Mouse (Mus musculus): ENCODE data around the gene Gm1527. TPM values are rescaled to one million over a fixed set of nuclear protein-coding genes. Genes with fewer than 3 reads are reported as not detected.
"Not testable (repeated sequence)": the region's sequence is repeated elsewhere in the genome, so short reads cannot be mapped to it uniquely, and the experiment has no call there.

The Gm1527 gene
- polyA plus RNA-seq (2012; fragmentation: generic; extraction: Trizol) = not detected
- long read RNA-seq, experiment 1 = 0 reads
- long read RNA-seq, experiment 2 = 0 reads

DNA sequence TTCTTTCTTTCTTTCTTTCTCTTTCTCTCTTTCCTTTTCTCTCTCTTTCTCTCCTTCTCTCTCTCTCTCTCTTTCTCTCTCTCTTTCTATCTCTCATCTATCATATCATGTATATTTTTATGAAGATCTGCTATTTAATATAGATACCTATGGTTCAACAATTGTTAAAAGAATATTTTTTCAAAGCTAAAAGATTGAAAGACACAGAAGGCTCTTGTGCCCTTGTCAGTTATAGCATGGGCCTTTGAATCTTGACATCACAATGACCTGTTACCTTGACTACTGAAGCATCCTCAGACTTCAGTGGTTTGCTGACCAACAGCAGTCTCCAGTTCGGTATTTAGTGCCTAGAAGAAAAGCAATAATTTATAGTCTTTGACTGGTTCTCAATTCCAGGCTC is at the start of gene Gm1527:
Gene Gm1527 (plus strand): TSS at position 301 of the 400 bp plus-strand sequence.
- H3K4me3 ChIP-seq (ENCODE audit: insufficient read depth, poor library complexity, severe bottlenecking) = no peak within 1 kb of the TSS
- H3K79me2 ChIP-seq (ENCODE audit: control insufficient read depth, insufficient read depth) = no peaks in the 10 kb centered on the region
- TF ChIP-seq MAX (IDR thresholded peaks at IDR 0.05) (no peak), MYOD1 (IDR thresholded peaks at IDR 0.05; ENCODE audit: control insufficient read depth, insufficient read length, low read depth) (no peak), USF1 (IDR thresholded peaks at IDR 0.05; ENCODE audit: low read depth) (no peak), CEBPB (IDR thresholded peaks at IDR 0.05; ENCODE audit: low read depth) (no peak), FOSL1 (IDR thresholded peaks at IDR 0.05; ENCODE audit: insufficient read depth, low read length, poor library complexity, severe bottlenecking) (no peak), CTCF (IDR thresholded peaks at IDR 0.05; ENCODE audit: control insufficient read depth, insufficient read depth, insufficient read length) (no peak), MYOG (IDR thresholded peaks at IDR 0.05; ENCODE audit: control insufficient read depth, extremely low read depth, insufficient read length) (no peak)
- H3K27me3 ChIP-seq (ENCODE audit: control insufficient read depth, insufficient read depth, insufficient read length) = no peaks in the 10 kb centered on the region
- no peaks in the 10 kb centered on the region for H3K36me3 ChIP-seq (ENCODE audit: control insufficient read depth, insufficient read depth)
- no peak within 1 kb of the TSS for H3ac ChIP-seq (ENCODE audit: control insufficient read depth, insufficient read length, low read depth)
- H3K79me3 ChIP-seq (ENCODE audit: low read depth) = no peaks in the 10 kb centered on the region

DNA sequence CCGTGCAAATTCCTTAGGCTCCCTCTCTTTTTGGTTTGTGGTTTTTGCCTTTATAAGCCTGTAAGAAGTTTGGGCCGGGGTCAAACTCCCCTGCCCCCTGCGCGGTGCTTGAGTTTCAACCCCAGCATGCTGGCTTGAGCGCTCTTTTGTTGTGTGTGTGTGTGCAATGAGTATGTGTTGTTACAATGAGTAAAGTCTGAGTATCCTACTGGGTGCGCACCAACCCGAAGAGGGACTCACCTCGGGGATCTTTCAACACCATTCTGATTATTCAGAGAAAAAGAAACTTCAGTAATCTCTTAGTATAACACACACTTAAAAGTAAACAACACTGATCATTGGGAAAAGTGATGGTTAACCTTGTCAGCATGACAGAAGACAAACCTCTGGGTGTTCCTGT is 49.2 kb upstream of the Gm1527 start:
- H3K79me3 ChIP-seq (ENCODE audit: low read depth) = no peaks in the 10 kb centered on the region
- no peaks in the 10 kb centered on the region for H3K36me3 ChIP-seq (ENCODE audit: control insufficient read depth, insufficient read depth)
- no peak overlapping the region for H3ac ChIP-seq (ENCODE audit: control insufficient read depth, insufficient read length, low read depth)
- TF ChIP-seq MAX (IDR thresholded peaks at IDR 0.05) = no peak
- TF ChIP-seq USF1 (IDR thresholded peaks at IDR 0.05; ENCODE audit: low read depth) = no peak
- no peaks in the 10 kb centered on the region for H3K79me2 ChIP-seq (ENCODE audit: control insufficient read depth, insufficient read depth)
- H3K27me3 ChIP-seq (ENCODE audit: control insufficient read depth, insufficient read depth, insufficient read length) = no peaks in the 10 kb centered on the region
- H3K4me3 ChIP-seq (ENCODE audit: insufficient read depth, poor library complexity, severe bottlenecking) = no peak overlapping the region

DNA sequence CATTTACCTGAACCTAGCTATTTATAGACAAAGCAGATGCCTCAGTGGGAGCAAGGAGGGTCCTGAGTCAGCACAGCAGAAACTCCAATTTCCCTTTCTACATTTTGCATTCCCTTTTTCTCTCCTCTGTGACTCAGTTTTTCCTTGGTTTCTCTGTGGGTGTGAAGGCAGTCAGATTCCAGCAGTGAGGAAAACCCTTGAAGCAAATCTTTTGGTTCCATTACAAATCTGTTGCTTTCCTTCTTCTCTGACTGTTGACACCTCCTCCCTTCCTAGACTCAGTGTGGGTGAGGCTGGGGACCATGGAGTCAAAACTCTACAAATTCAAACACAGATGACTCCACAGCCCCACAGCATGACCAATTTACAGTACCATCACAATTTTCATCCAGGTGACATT is 45.3 kb upstream of the Gm1527 start:
- no peak overlapping the region for H3K4me3 ChIP-seq (ENCODE audit: insufficient read depth, poor library complexity, severe bottlenecking)
- TF ChIP-seq CEBPB (IDR thresholded peaks at IDR 0.05; ENCODE audit: low read depth) (no peak), USF1 (IDR thresholded peaks at IDR 0.05; ENCODE audit: low read depth) (no peak), MAX (IDR thresholded peaks at IDR 0.05) (no peak), MYOG (IDR thresholded peaks at IDR 0.05; ENCODE audit: control insufficient read depth, extremely low read depth, insufficient read length) (no peak), CTCF (IDR thresholded peaks at IDR 0.05; ENCODE audit: control insufficient read depth, insufficient read depth, insufficient read length) (no peak), MYOD1 (IDR thresholded peaks at IDR 0.05; ENCODE audit: control insufficient read depth, insufficient read length, low read depth) (no peak), FOSL1 (IDR thresholded peaks at IDR 0.05; ENCODE audit: insufficient read depth, low read length, poor library complexity, severe bottlenecking) (no peak)
- no peak overlapping the region for H3ac ChIP-seq (ENCODE audit: control insufficient read depth, insufficient read length, low read depth)
- H3K27me3 ChIP-seq (ENCODE audit: control insufficient read depth, insufficient read depth, insufficient read length) = no peaks in the 10 kb centered on the region
- no peaks in the 10 kb centered on the region for H3K79me3 ChIP-seq (ENCODE audit: low read depth)
- H3K36me3 ChIP-seq (ENCODE audit: control insufficient read depth, insufficient read depth) = no peaks in the 10 kb centered on the region
- H3K79me2 ChIP-seq (ENCODE audit: control insufficient read depth, insufficient read depth) = no peaks in the 10 kb centered on the region

DNA sequence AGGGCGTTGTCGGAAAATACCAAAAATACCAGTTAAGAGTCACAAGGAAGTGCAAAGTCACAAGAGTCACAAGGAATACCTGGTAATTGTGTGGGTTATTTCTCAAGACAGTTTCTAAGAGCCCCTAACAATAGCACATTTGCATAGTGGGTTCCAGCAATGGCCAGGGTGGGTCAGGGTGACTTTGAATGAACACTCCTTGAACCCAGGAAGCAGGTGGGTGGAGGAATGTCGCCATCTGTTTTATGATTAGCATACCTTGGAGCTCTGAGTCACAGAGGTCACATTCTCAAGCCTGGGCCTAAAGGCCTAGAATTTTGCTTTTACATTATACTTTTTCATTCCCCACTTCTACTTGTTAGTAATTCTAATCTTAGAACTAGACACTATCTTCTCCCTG is 40.2 kb upstream of the Gm1527 start:
- not testable (repeated sequence) for H3K79me2 ChIP-seq (ENCODE audit: control insufficient read depth, insufficient read depth); H3ac ChIP-seq (ENCODE audit: control insufficient read depth, insufficient read length, low read depth); H3K27me3 ChIP-seq (ENCODE audit: control insufficient read depth, insufficient read depth, insufficient read length); H3K36me3 ChIP-seq (ENCODE audit: control insufficient read depth, insufficient read depth); H3K4me3 ChIP-seq (ENCODE audit: insufficient read depth, poor library complexity, severe bottlenecking); H3K79me3 ChIP-seq (ENCODE audit: low read depth)

DNA sequence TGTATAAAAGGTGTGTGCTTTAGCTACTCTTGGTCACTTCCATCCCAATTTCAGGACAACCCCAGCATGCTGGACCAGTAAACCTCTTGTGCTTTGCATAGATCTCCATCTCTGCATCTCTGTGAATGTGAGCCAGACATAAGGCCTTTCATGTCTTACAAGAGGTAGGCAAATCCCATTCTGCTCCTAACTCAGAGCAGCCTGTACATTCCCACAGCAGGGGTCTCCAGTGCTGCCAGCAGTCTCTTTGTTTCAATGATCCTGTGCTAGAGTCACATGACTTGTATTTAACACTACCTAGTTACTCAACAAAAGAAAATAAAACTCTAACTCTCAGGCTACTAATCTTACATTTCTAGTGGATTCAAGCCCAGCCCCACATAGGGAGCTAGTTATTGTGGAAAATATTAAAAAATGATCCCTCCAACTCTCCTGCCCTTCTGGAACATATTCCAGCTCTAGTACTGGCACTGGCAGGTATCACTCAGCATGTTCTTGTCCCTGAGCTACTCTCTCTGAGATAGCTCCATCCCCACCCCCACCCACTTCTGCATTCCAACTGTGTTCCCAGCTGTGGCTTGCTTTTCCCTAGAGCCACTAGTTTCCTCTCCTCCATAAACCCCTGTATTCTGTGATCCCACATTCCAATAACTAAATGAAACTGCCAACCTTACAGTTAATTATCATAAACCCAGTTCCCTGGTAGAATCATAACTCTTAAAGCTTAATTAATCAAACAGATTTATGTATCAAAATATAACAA is 32.6 kb upstream of the Gm1527 start:
- H3ac ChIP-seq (ENCODE audit: control insufficient read depth, insufficient read length, low read depth); H3K27me3 ChIP-seq (ENCODE audit: control insufficient read depth, insufficient read depth, insufficient read length); H3K79me3 ChIP-seq (ENCODE audit: low read depth); H3K4me3 ChIP-seq (ENCODE audit: insufficient read depth, poor library complexity, severe bottlenecking); H3K79me2 ChIP-seq (ENCODE audit: control insufficient read depth, insufficient read depth); H3K36me3 ChIP-seq (ENCODE audit: control insufficient read depth, insufficient read depth): not testable (repeated sequence)

DNA sequence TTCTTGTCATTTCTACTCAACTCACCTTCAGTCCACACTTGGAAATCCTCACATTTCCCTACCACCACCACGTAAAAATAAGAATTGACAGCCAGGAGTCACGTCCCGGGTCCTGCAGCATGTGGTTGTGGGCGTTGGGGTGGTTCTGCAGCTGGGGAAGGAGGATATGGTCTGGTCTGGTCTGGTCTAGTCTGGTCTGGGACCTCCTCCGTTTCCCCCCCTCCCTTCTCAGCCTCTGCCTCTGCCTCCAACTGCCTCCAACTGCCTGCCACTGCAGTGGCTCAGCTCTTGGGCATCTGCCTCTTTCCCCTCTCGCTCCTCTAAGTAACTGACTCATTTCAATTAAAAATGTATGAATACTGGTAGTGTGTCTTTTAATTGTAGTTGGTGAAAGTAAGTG is 4.5 kb downstream of the Gm1527 start:
- not testable (repeated sequence) for H3ac ChIP-seq (ENCODE audit: control insufficient read depth, insufficient read length, low read depth); H3K27me3 ChIP-seq (ENCODE audit: control insufficient read depth, insufficient read depth, insufficient read length); H3K79me3 ChIP-seq (ENCODE audit: low read depth); H3K36me3 ChIP-seq (ENCODE audit: control insufficient read depth, insufficient read depth); H3K4me3 ChIP-seq (ENCODE audit: insufficient read depth, poor library complexity, severe bottlenecking); H3K79me2 ChIP-seq (ENCODE audit: control insufficient read depth, insufficient read depth)

DNA sequence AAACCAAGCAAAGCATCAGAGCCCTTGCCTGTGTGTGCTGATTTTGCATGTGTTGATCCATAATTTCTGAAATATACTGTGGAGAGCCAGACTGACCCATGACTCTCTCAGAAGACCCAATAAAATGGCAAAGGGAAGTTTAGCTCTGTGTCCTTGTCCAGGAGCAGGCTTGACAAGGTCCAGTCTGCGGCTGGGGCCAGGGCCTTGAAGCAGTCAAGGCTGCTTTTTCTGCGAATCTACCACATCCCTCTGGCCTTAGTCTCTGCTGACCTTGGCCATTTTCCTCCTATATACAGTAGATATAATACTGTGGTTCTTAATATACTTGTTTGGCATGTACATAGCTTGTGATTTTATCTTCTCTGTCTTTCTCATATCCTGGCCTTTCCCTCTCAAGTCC is 73.5 kb downstream of the Gm1527 start:
- Histone ChIP-seq H3ac (ENCODE audit: control insufficient read depth, insufficient read length, low read depth) (no peak overlapping the region), H3K27me3 (ENCODE audit: control insufficient read depth, insufficient read depth, insufficient read length) (no peaks in the 10 kb centered on the region), H3K79me2 (ENCODE audit: control insufficient read depth, insufficient read depth) (no peaks in the 10 kb centered on the region), H3K4me3 (ENCODE audit: insufficient read depth, poor library complexity, severe bottlenecking) (no peak overlapping the region), H3K79me3 (ENCODE audit: low read depth) (no peaks in the 10 kb centered on the region), H3K36me3 (ENCODE audit: control insufficient read depth, insufficient read depth) (no peaks in the 10 kb centered on the region)
- no peak for TF ChIP-seq CEBPB (IDR thresholded peaks at IDR 0.05; ENCODE audit: low read depth)
- no peak for TF ChIP-seq USF1 (IDR thresholded peaks at IDR 0.05; ENCODE audit: low read depth)
- no peak for TF ChIP-seq MAX (IDR thresholded peaks at IDR 0.05)
- no peak for TF ChIP-seq MYOD1 (IDR thresholded peaks at IDR 0.05; ENCODE audit: control insufficient read depth, insufficient read length, low read depth)
- TF ChIP-seq MYOG (IDR thresholded peaks at IDR 0.05; ENCODE audit: control insufficient read depth, extremely low read depth, insufficient read length) = no peak
- no peak for TF ChIP-seq CTCF (IDR thresholded peaks at IDR 0.05; ENCODE audit: control insufficient read depth, insufficient read depth, insufficient read length)
- no peak for TF ChIP-seq FOSL1 (IDR thresholded peaks at IDR 0.05; ENCODE audit: insufficient read depth, low read length, poor library complexity, severe bottlenecking)
